Mouse (Mus musculus) CH12.LX (cell line): ENCODE data around the gene Atxn7l3. TPM values are rescaled to one million over a fixed set of nuclear protein-coding genes. Genes with fewer than 3 reads are reported as not detected.
A peak's percentile ranks its signal among the peaks of the same experiment; 100 is the strongest.

Experiments
- DNase-seq: peaks from one replicate; pipeline ENCODE4 v3.0.0-alpha.2; 2013; ENCODE audit errors: extremely low read depth
- H3K27ac ChIP-seq: 2 replicates; pipeline ENCODE4 v1.5.1; 2012; ENCODE audit warnings: low read depth, mild to moderate bottlenecking, control low read depth, moderate library complexity; ENCODE audit not compliant: insufficient read depth
- H3K27me3 ChIP-seq: replicated peaks from 2 replicates; pipeline ENCODE3; 2012; ENCODE audit warnings: inconsistent platforms
- H3K36me3 ChIP-seq, 2 experiments: replicated peaks in 1 of 2; 2 replicates each; pipeline versions ENCODE3 to v1.6.1; 2012; ENCODE audit warnings: inconsistent platforms in 1 of 2, low read length in 1 of 2, mild to moderate bottlenecking in 1 of 2, mixed read lengths in 1 of 2, moderate library complexity in 1 of 2; ENCODE audit not compliant: control insufficient read depth in 1 of 2, insufficient read depth in 1 of 2
- H3K4me1 ChIP-seq, 2 experiments: 2 replicates each; pipeline ENCODE4 v1.6.1; 2012; ENCODE audit warnings: inconsistent platforms in 1 of 2, moderate library complexity in 1 of 2; ENCODE audit not compliant: insufficient read depth in 2 of 2, control insufficient read depth in 1 of 2
- H3K4me2 ChIP-seq: 2 replicates; pipeline ENCODE4 v1.6.1; 2012; ENCODE audit warnings: low read depth, mild to moderate bottlenecking, control low read depth; ENCODE audit not compliant: poor library complexity, insufficient read depth, severe bottlenecking
- H3K4me3 ChIP-seq, 3 experiments: fragments of 150-350 bp in 1 of 3; sonication (generic) in 1 of 3; replicated peaks in 1 of 3; 2 replicates each; pipeline versions ENCODE3 to v1.5.1; 2011 to 2012; ENCODE audit warnings: low read depth in 2 of 3, low read length in 2 of 3, mild to moderate bottlenecking in 2 of 3, moderate library complexity in 2 of 3, control low read depth in 1 of 3, improper control_type of control experiment in 1 of 3, inconsistent platforms in 1 of 3, mixed read lengths in 1 of 3; ENCODE audit not compliant: poor library complexity in 1 of 3
- H3K79me2 ChIP-seq: replicated peaks from 2 replicates; pipeline ENCODE4 v1.6.1; 2012; ENCODE audit warnings: mild to moderate bottlenecking, moderate library complexity; ENCODE audit not compliant: control insufficient read depth, poor library complexity, insufficient read depth, severe bottlenecking; ENCODE audit errors: extremely low read depth
- H3K9ac ChIP-seq: 2 replicates; pipeline ENCODE4 v1.6.1; 2012; ENCODE audit warnings: low read depth, mild to moderate bottlenecking, control low read depth, moderate library complexity; ENCODE audit not compliant: insufficient read depth
- H3K9me3 ChIP-seq: replicated peaks from 2 replicates; pipeline ENCODE3; 2012; ENCODE audit warnings: low read length, inconsistent platforms, mixed read lengths
- CTCF ChIP-seq, 2 experiments: IDR thresholded peaks in 1 of 2; conservative IDR thresholded peaks in 1 of 2; 2 replicates each; pipeline ENCODE4 v1.5.1; 2011 to 2012; ENCODE audit warnings: low read depth in 2 of 2, low read length in 2 of 2, improper control_type of control experiment in 1 of 2, inconsistent platforms in 1 of 2, mild to moderate bottlenecking in 1 of 2, moderate library complexity in 1 of 2
- ELF1 ChIP-seq: IDR thresholded peaks from 2 replicates; pipeline ENCODE4 v1.6.1; 2014; ENCODE audit warnings: low read depth, mild to moderate bottlenecking, inconsistent platforms, low read length, improper control_type of control experiment
- EP300 ChIP-seq: IDR thresholded peaks from 2 replicates; pipeline ENCODE4 v1.6.1; 2011; ENCODE audit warnings: low read length, improper control_type of control experiment
- IRF4 ChIP-seq: IDR thresholded peaks from 2 replicates; pipeline ENCODE4 v1.6.1; 2014; ENCODE audit warnings: low read depth, mild to moderate bottlenecking, inconsistent platforms, low read length, improper control_type of control experiment
- MYC ChIP-seq: IDR thresholded peaks from 2 replicates; pipeline ENCODE4 v1.6.1; 2011; ENCODE audit warnings: low read depth, mild to moderate bottlenecking, improper control_type of control experiment, low read length
- NELFE ChIP-seq: IDR thresholded peaks from 2 replicates; pipeline ENCODE4 v1.6.1; 2011; ENCODE audit warnings: low read depth, low read length, improper control_type of control experiment
- NRF1 ChIP-seq: IDR thresholded peaks from 2 replicates; pipeline ENCODE4 v1.6.1; 2014; ENCODE audit warnings: low read depth, mild to moderate bottlenecking, inconsistent platforms, low read length, improper control_type of control experiment, moderate library complexity
- POLR2A ChIP-seq: IDR thresholded peaks from 2 replicates; pipeline ENCODE4 v1.6.1; 2011; ENCODE audit warnings: low read depth, mild to moderate bottlenecking, improper control_type of control experiment, low read length
- RAD21 ChIP-seq: IDR thresholded peaks from 2 replicates; pipeline ENCODE4 v1.6.1; 2011; ENCODE audit warnings: low read depth, mild to moderate bottlenecking, low read length, improper control_type of control experiment, moderate library complexity
- SIN3A ChIP-seq: IDR thresholded peaks from 2 replicates; pipeline ENCODE4 v1.6.1; 2012; ENCODE audit warnings: low read length, improper control_type of control experiment, inconsistent platforms
- dilution Hi-C: fragments of 300-500 bp; cut with MboI; formaldehyde crosslinking; loops from 2 replicates; pipeline ENCODE4 v1.14.3; 2020; ENCODE audit warnings: low sequenced_read_pairs; ENCODE audit not compliant: extremely low pct_unique_long_range_greater_than_20kb, extremely low pct_ligation_motif_present
- in situ Hi-C: fragments of 300-500 bp; cut with MboI; formaldehyde crosslinking; loops from 3 replicates; pipeline ENCODE4 v1.14.3; 2019; ENCODE audit warnings: low sequenced_read_pairs, low pct_ligation_motif_present, low pct_unique_long_range_greater_than_20kb, mixed read lengths
- polyA plus RNA-seq: library from polyadenylated mRNA; unstranded; fragments of >175 nt; gene quantifications from 2 replicates; pipeline ENCODE4 v1.2.1, GENCODE M21; 2012; ENCODE audit warnings: low read depth; ENCODE audit not compliant: insufficient read length
- total RNA-seq, 2 experiments: library from RNA; depleted of rRNA; stranded (reverse); fragments of 300-350 nt in 1 of 2; fragments of >200 nt in 1 of 2; gene quantifications; 2 replicates each; pipeline ENCODE4 v1.2.3; 2012 to 2014

Gene Atxn7l3
- total and polyA plus RNA-seq, 3 experiments, result 40.7 to 59.0 (median 46.6) TPM

- dilution Hi-C loops (no loop called here), in situ Hi-C loops (no loop called here)
- H3K4me1 ChIP-seq, result peaks cover 8 to 12% of the 10 kb centered on the region in 2 experiments
- no peak overlapping the region for H3K4me2 ChIP-seq
- no peak overlapping the region for H3K4me3 ChIP-seq
- H3K27me3 ChIP-seq, result peaks cover 45% of the 10 kb centered on the region
- H3K36me3 ChIP-seq, result no peaks in the 10 kb centered on the region
- H3K9ac ChIP-seq, result no peak overlapping the region
- no peaks in the 10 kb centered on the region for H3K79me2 ChIP-seq
- peaks cover 11% of the 10 kb centered on the region for H3K9me3 ChIP-seq
- no peak for DNase-seq
- TF ChIP-seq POLR2A, result no peak
- TF ChIP-seq CTCF (conservative IDR thresholded peaks at IDR 0.05 in 1 of 2, IDR thresholded peaks at IDR 0.05 in 1 of 2; ENCODE audit: low read depth in 2 of 2, low read length in 2 of 2), result peak; percentile 21 to 39; a peak in 2 of 4 replicates
- peak; percentile 6 for TF ChIP-seq RAD21
- no peak overlapping the region for H3K27ac ChIP-seq
Measured at GRCm38 (mm10) chr11:102241874-102242273, 54.6 kb downstream of the Atxn7l3 start.

- 0 out of 4 replicates have a peak, but pooled peaks of 1 of the 2 experiments have one; percentile 4 for TF ChIP-seq CTCF (conservative IDR thresholded peaks at IDR 0.05 in 1 of 2, IDR thresholded peaks at IDR 0.05 in 1 of 2; ENCODE audit: low read depth in 2 of 2, low read length in 2 of 2)
- TF ChIP-seq NRF1, result no peak
- TF ChIP-seq ELF1, result no peak
- dilution Hi-C loops, result no loop called here
Measured at GRCm38 (mm10) chr11:102241246-102241645, 55.2 kb downstream of the Atxn7l3 start.

GRCm38 (mm10) chr11:102240636-102241035 lies 55.8 kb downstream of the Atxn7l3 start:
- H3K79me2 ChIP-seq, result no peaks in the 10 kb centered on the region
- no peaks in the 10 kb centered on the region for H3K36me3 ChIP-seq
- H3K27ac ChIP-seq, result no peak overlapping the region
- dilution Hi-C loops (no loop called here), in situ Hi-C loops (no loop called here)
- peaks cover 52% of the 10 kb centered on the region for H3K27me3 ChIP-seq
- H3K9ac ChIP-seq, result no peak overlapping the region
- peaks cover 8% of the 10 kb centered on the region for H3K9me3 ChIP-seq
- H3K4me2 ChIP-seq, result no peak overlapping the region
- TF ChIP-seq SIN3A (no peak), MYC (no peak), NELFE (no peak), IRF4 (no peak), EP300 (no peak)
- TF ChIP-seq, all 38 proteins: peak for 0
- no peak for DNase-seq
- Histone ChIP-seq H3K4me3 (no peak overlapping the region), H3K4me1 (peaks cover 8 to 12% of the 10 kb centered on the region in 2 experiments)

More at GRCm38 (mm10) chr11:102241246-102241645, 55.2 kb downstream of the Atxn7l3 start:
- Histone ChIP-seq H3K79me2 (no peaks in the 10 kb centered on the region), H3K4me1 (peaks cover 8 to 12% of the 10 kb centered on the region in 2 experiments), H3K4me3 (no peak overlapping the region), H3K27ac (no peak overlapping the region), H3K4me2 (no peak overlapping the region), H3K9me3 (peaks cover 8% of the 10 kb centered on the region), H3K27me3 (peaks cover 46% of the 10 kb centered on the region), H3K9ac (no peak overlapping the region), H3K36me3 (no peaks in the 10 kb centered on the region)
- DNase-seq, result no peak
- in situ Hi-C loops, result no loop called here

Other genes with a start within 250 kb of the Atxn7l3 start
- 1.4 and 3.1 TPM in 2 replicates for gene Mpp2, start 208.1 kb downstream of the Atxn7l3 start, total RNA-seq (2012; rRNA removed)
- gene Mpp2, start 208.1 kb downstream of the Atxn7l3 start, total RNA-seq (2014; rRNA removed), result 0.35 and 0.46 TPM in 2 replicates
- 0.76 and 0.83 TPM in 2 replicates for gene Mpp2, start 208.1 kb downstream of the Atxn7l3 start, polyA plus RNA-seq
- not detected in 2 replicates for gene Ppy, start 195.3 kb downstream of the Atxn7l3 start, total RNA-seq (2012; rRNA removed)
- not detected in 2 replicates for gene Ppy, start 195.3 kb downstream of the Atxn7l3 start, total RNA-seq (2014; rRNA removed)
- gene Ppy, start 195.3 kb downstream of the Atxn7l3 start, polyA plus RNA-seq, result not detected in 2 replicates
- not detected in 2 replicates for gene Pyy, start 188.8 kb downstream of the Atxn7l3 start, total RNA-seq (2012; rRNA removed)
- gene Pyy, start 188.8 kb downstream of the Atxn7l3 start, total RNA-seq (2014; rRNA removed), result not detected in 2 replicates
- not detected in 2 replicates for gene Pyy, start 188.8 kb downstream of the Atxn7l3 start, polyA plus RNA-seq
- gene Nags, start 151.1 kb downstream of the Atxn7l3 start, total RNA-seq (2012; rRNA removed), result not detected in 2 replicates
- gene Nags, start 151.1 kb downstream of the Atxn7l3 start, total RNA-seq (2014; rRNA removed), result not detected in 2 replicates
- not detected in 2 replicates for gene Nags, start 151.1 kb downstream of the Atxn7l3 start, polyA plus RNA-seq
- 56.7 and 63.1 TPM in 2 replicates for gene Tmem101, start 140.2 kb downstream of the Atxn7l3 start, total RNA-seq (2012; rRNA removed)
- gene Tmem101, start 140.2 kb downstream of the Atxn7l3 start, total RNA-seq (2014; rRNA removed), result 36.1 and 38.5 TPM in 2 replicates
- 29.7 and 35.4 TPM in 2 replicates for gene Tmem101, start 140.2 kb downstream of the Atxn7l3 start, polyA plus RNA-seq
- gene Lsm12, start 111.3 kb downstream of the Atxn7l3 start, total RNA-seq (2012; rRNA removed), result 66.9 and 78.7 TPM in 2 replicates
- 70.0 and 78.9 TPM in 2 replicates for gene Lsm12, start 111.3 kb downstream of the Atxn7l3 start, total RNA-seq (2014; rRNA removed)
- 164 and 185 TPM in 2 replicates for gene Lsm12, start 111.3 kb downstream of the Atxn7l3 start, polyA plus RNA-seq
- gene G6pc3, start 107.0 kb downstream of the Atxn7l3 start, total RNA-seq (2012; rRNA removed), result 31.9 and 34.7 TPM in 2 replicates
- 26.3 and 31.3 TPM in 2 replicates for gene G6pc3, start 107.0 kb downstream of the Atxn7l3 start, total RNA-seq (2014; rRNA removed)
- gene G6pc3, start 107.0 kb downstream of the Atxn7l3 start, polyA plus RNA-seq, result 65.6 and 72.3 TPM in 2 replicates
- gene Hdac5, start 66.5 kb downstream of the Atxn7l3 start, total RNA-seq (2012; rRNA removed), result 49.6 and 49.9 TPM in 2 replicates
- 23.3 and 24.9 TPM in 2 replicates for gene Hdac5, start 66.5 kb downstream of the Atxn7l3 start, total RNA-seq (2014; rRNA removed)
- 46.4 and 53.9 TPM in 2 replicates for gene Hdac5, start 66.5 kb downstream of the Atxn7l3 start, polyA plus RNA-seq
- 25.6 and 26.2 TPM in 2 replicates for gene BC030867, start 47.7 kb downstream of the Atxn7l3 start, total RNA-seq (2012; rRNA removed)
- 9.7 and 11.4 TPM in 2 replicates for gene BC030867, start 47.7 kb downstream of the Atxn7l3 start, total RNA-seq (2014; rRNA removed)
- gene BC030867, start 47.7 kb downstream of the Atxn7l3 start, polyA plus RNA-seq, result 34.0 and 35.2 TPM in 2 replicates
- 0.04 TPM in 1 of 2 replicates, not detected in the other for gene Asb16, start 27.9 kb downstream of the Atxn7l3 start, total RNA-seq (2012; rRNA removed)
- gene Asb16, start 27.9 kb downstream of the Atxn7l3 start, total RNA-seq (2014; rRNA removed), result not detected in 2 replicates
- gene Asb16, start 27.9 kb downstream of the Atxn7l3 start, polyA plus RNA-seq, result not detected in 2 replicates
- 27.8 and 31.0 TPM in 2 replicates for gene Tmub2, start 11.7 kb downstream of the Atxn7l3 start, total RNA-seq (2012; rRNA removed)
- 24.8 and 27.0 TPM in 2 replicates for gene Tmub2, start 11.7 kb downstream of the Atxn7l3 start, total RNA-seq (2014; rRNA removed)
- 32.4 and 32.9 TPM in 2 replicates for gene Tmub2, start 11.7 kb downstream of the Atxn7l3 start, polyA plus RNA-seq
- gene Ubtf, start 23.1 kb upstream of the Atxn7l3 start, total RNA-seq (2012; rRNA removed), result 126 and 142 TPM in 2 replicates
- gene Ubtf, start 23.1 kb upstream of the Atxn7l3 start, total RNA-seq (2014; rRNA removed), result 89.9 and 99.8 TPM in 2 replicates
- gene Ubtf, start 23.1 kb upstream of the Atxn7l3 start, polyA plus RNA-seq, result 124 and 149 TPM in 2 replicates
- 0.08 TPM in 1 of 2 replicates, not detected in the other for gene Slc4a1, start 69.6 kb upstream of the Atxn7l3 start, total RNA-seq (2012; rRNA removed)
- gene Slc4a1, start 69.6 kb upstream of the Atxn7l3 start, total RNA-seq (2014; rRNA removed), result 0.04 TPM in 1 of 2 replicates, not detected in the other
- not detected in 2 replicates for gene Slc4a1, start 69.6 kb upstream of the Atxn7l3 start, polyA plus RNA-seq
- gene Rundc3a, start 96.8 kb upstream of the Atxn7l3 start, total RNA-seq (2012; rRNA removed), result 9.0 and 16.3 TPM in 2 replicates
- gene Rundc3a, start 96.8 kb upstream of the Atxn7l3 start, total RNA-seq (2014; rRNA removed), result 1.3 and 1.4 TPM in 2 replicates
- 3.3 and 4.8 TPM in 2 replicates for gene Rundc3a, start 96.8 kb upstream of the Atxn7l3 start, polyA plus RNA-seq
- 169 and 199 TPM in 2 replicates for gene Slc25a39, start 111.3 kb upstream of the Atxn7l3 start, total RNA-seq (2012; rRNA removed)
- gene Slc25a39, start 111.3 kb upstream of the Atxn7l3 start, total RNA-seq (2014; rRNA removed), result 108 and 112 TPM in 2 replicates
- gene Slc25a39, start 111.3 kb upstream of the Atxn7l3 start, polyA plus RNA-seq, result 198 and 226 TPM in 2 replicates
- gene Grn, start 133.7 kb upstream of the Atxn7l3 start, total RNA-seq (2012; rRNA removed), result 106 and 165 TPM in 2 replicates
- 63.7 and 80.6 TPM in 2 replicates for gene Grn, start 133.7 kb upstream of the Atxn7l3 start, total RNA-seq (2014; rRNA removed)
- 420 and 453 TPM in 2 replicates for gene Grn, start 133.7 kb upstream of the Atxn7l3 start, polyA plus RNA-seq
- not detected in 2 replicates for gene Fam171a2, start 151.1 kb upstream of the Atxn7l3 start, total RNA-seq (2012; rRNA removed)
- gene Fam171a2, start 151.1 kb upstream of the Atxn7l3 start, total RNA-seq (2014; rRNA removed), result not detected in 2 replicates
- gene Fam171a2, start 151.1 kb upstream of the Atxn7l3 start, polyA plus RNA-seq, result not detected in 2 replicates
- 2.2 and 3.0 TPM in 2 replicates for gene Itga2b, start 173.5 kb upstream of the Atxn7l3 start, total RNA-seq (2012; rRNA removed)
- 0.81 and 0.95 TPM in 2 replicates for gene Itga2b, start 173.5 kb upstream of the Atxn7l3 start, total RNA-seq (2014; rRNA removed)
- 2.3 and 3.6 TPM in 2 replicates for gene Itga2b, start 173.5 kb upstream of the Atxn7l3 start, polyA plus RNA-seq